Mouse (Mus musculus): ENCODE measurements around the gene Slc24a2. TPM values are rescaled to one million over a fixed set of nuclear protein-coding genes. Genes with fewer than 3 reads are reported as not detected.

The Slc24a2 gene
- total and polyA plus RNA-seq, 2 experiments from 2014 or later = 5.0 to 29.6 TPM

DNA sequence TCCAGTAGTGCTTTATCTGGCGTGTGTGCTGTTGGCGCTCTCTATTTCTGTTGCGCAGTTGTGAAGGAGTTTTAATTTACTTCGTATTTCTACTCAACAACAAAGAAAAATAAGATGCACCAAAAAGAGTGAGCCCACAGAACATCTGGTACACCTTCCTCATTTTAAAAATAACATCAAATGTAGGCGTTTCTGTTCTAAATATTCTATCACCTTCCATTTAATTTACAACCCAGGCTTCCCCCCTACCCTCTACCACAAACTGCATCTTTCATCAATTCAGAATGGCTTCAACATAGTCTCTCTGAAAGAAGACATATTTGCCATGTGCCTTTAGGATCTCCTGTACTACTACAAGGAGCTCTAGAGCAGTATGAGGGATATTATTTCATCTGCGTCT is 66.3 kb downstream of the Slc24a2 start:
- Histone ChIP-seq H3K9me3 (ENCODE audit: low read length) (no peaks in the 10 kb centered on the region), H3K4me3 (ENCODE audit: low read length) (no peak overlapping the region), H3K36me3 (ENCODE audit: insufficient read depth, low read length) (no peaks in the 10 kb centered on the region), H3K27me3 (ENCODE audit: insufficient read depth, low read length) (no peaks in the 10 kb centered on the region), H3K9ac (replicated peaks; ENCODE audit: low read length) (no peak overlapping the region), H3K27ac (no peak overlapping the region), H3K4me1 (ENCODE audit: insufficient read depth, low read length) (no peaks in the 10 kb centered on the region), H3K4me2 (ENCODE audit: low read depth, low read length) (no peak overlapping the region)
- TF ChIP-seq CTCF (IDR thresholded peaks at IDR 0.05; ENCODE audit: low read depth) = no peak
- ATAC-seq = no peak
- 86% methylated on average over 6 of the region's 6 CpGs for WGBS
- no peak for DNase-seq (ENCODE audit: low spot score)

DNA sequence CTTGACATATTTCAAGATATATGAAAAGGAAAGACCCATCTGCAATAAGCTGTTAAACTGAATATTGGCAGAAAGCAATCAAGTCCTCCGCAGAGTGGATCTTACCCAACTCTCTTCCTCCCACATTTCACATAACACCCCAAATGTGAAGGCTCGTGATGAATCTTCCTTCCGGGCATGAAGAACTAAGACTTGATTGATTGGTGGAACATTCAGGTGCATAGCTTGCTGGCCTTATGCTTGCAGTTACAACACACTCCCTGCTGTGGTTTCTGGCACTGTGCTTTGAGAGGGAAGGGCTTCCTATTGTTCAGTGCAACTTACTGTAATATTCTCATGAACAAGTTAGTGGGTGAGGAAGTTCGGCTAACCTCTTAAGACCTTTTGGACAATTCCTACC is 72.2 kb downstream of the Slc24a2 start:
- Histone ChIP-seq H3K9ac (replicated peaks; ENCODE audit: low read length) (no peak overlapping the region), H3K4me2 (ENCODE audit: low read depth, low read length) (no peak overlapping the region), H3K36me3 (ENCODE audit: insufficient read depth, low read length) (no peaks in the 10 kb centered on the region), H3K4me3 (ENCODE audit: low read length) (no peak overlapping the region), H3K27ac (no peak overlapping the region), H3K9me3 (ENCODE audit: low read length) (no peaks in the 10 kb centered on the region), H3K27me3 (ENCODE audit: insufficient read depth, low read length) (no peaks in the 10 kb centered on the region), H3K4me1 (ENCODE audit: insufficient read depth, low read length) (no peaks in the 10 kb centered on the region)
- no peak for DNase-seq (ENCODE audit: low spot score)
- ATAC-seq = no peak
- 69% methylated on average over 4 of the region's 4 CpGs for WGBS
- no peak for TF ChIP-seq CTCF (IDR thresholded peaks at IDR 0.05; ENCODE audit: low read depth)

DNA sequence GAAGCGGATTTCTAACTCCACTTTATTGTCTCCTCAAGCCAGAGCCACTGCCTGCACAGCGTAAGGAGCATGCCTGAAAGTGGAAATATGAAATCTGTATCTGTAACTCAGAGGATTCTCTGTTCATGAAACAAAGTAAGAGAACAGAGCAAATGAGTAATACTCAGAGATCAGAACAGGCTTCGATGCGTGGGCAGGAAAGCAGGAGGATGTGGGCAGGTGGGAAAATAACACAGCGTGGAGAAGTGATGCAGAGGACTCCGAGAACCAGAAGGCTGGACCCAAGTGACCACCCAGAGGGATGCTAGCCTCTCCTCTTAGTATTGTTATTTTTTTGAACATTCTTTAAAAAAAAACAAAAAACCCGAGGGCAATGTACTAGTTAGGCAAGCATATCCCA is 78.3 kb downstream of the Slc24a2 start:
- Histone ChIP-seq H3K9me3 (ENCODE audit: low read length) (no peaks in the 10 kb centered on the region), H3K27me3 (ENCODE audit: insufficient read depth, low read length) (no peaks in the 10 kb centered on the region), H3K36me3 (ENCODE audit: insufficient read depth, low read length) (no peaks in the 10 kb centered on the region), H3K27ac (no peak overlapping the region), H3K4me2 (ENCODE audit: low read depth, low read length) (no peak overlapping the region), H3K4me1 (ENCODE audit: insufficient read depth, low read length) (no peaks in the 10 kb centered on the region), H3K9ac (replicated peaks; ENCODE audit: low read length) (no peak overlapping the region), H3K4me3 (ENCODE audit: low read length) (no peak overlapping the region)
- ATAC-seq (no peak), DNase-seq (ENCODE audit: low spot score) (no peak)
- 79% methylated on average over 7 of the region's 7 CpGs for WGBS
- no peak for TF ChIP-seq CTCF (IDR thresholded peaks at IDR 0.05; ENCODE audit: low read depth)

DNA sequence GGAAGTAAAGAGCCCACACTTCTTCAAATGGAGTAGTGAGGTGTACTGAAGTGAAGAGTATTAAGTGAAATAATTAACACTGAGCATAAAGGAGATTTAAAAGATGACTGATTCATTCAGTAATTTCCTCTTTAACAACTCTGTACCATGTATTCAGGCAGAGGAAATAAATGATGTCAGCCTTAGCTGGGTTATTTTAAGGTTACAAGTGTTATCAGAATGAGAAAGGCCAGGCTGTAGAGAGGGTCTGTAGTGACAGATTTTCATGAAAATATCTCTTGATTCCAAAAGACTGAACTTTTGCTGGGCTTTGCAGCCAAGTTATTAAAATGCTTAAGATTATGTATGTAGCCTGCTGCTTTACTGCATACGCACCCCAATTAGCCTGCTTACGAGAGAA is 80.7 kb downstream of the Slc24a2 start:
- H3K4me3 ChIP-seq (ENCODE audit: low read length) = no peak overlapping the region
- WGBS = 84% methylated on average over 2 of the region's 2 CpGs

DNA sequence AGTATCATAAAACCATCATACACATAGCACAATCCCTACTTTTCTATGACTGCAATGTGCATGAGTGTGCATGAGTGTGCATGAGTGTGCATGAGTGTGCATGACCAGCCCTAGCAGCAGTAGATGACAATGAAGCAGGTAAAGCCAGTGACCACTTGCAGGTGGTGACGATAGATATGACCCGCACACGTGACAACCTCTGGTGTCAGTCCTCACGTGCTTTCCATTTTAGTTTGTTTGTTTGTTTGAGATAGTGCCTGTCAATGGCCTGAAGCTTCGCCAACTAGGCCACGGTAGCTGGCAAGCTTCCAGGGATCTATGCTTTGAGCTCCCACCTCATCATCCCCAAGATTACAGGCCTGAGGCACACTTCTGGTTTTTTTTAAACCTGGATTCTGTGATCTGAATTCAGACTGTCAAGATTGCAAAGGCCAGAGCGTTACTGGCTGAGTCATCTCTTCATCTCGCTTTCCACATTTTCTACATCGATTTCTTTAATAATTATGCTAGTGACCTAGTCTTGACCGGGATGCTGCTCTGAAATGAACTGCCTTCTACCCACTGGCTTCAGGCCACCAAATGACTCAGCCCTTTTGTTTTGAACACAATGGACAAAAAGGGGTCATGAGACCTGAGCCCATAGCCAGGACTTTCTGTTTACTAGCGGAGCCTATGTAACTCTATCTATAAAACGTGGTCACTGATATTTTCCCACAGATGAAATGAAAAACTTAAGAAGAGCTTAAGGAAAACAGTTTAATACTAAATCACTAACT is 88.5 kb downstream of the Slc24a2 start:
- DNase-seq (ENCODE audit: low spot score) (peak; percentile 16), ATAC-seq (0 out of 2 replicates have a peak, but pooled peaks have one; percentile 29)
- H3K36me3 ChIP-seq (ENCODE audit: insufficient read depth, low read length) = no peaks in the 10 kb centered on the region
- 0 out of 2 replicates have a peak, but pooled peaks cover 5% of the 10 kb centered on the region for H3K4me1 ChIP-seq (ENCODE audit: insufficient read depth, low read length)
- H3K9ac ChIP-seq (replicated peaks; ENCODE audit: low read length) = no peak overlapping the region
- 50% methylated on average over 12 of the region's 12 CpGs for WGBS
- H3K9me3 ChIP-seq (ENCODE audit: low read length) = no peaks in the 10 kb centered on the region
- H3K27ac ChIP-seq = no peak overlapping the region
- H3K27me3 ChIP-seq (ENCODE audit: insufficient read depth, low read length) = no peaks in the 10 kb centered on the region
- H3K4me2 ChIP-seq (ENCODE audit: low read depth, low read length) = no peak overlapping the region
- no peak for TF ChIP-seq CTCF (IDR thresholded peaks at IDR 0.05; ENCODE audit: low read depth)
- no peak overlapping the region for H3K4me3 ChIP-seq (ENCODE audit: low read length)

More for the DNA sequence above, 80.7 kb downstream of the Slc24a2 start:
- DNase-seq (ENCODE audit: low spot score) = no peak
- H3K27me3 ChIP-seq (ENCODE audit: insufficient read depth, low read length) = no peaks in the 10 kb centered on the region
- H3K36me3 ChIP-seq (ENCODE audit: insufficient read depth, low read length) = no peaks in the 10 kb centered on the region
- ATAC-seq = no peak
- H3K4me2 ChIP-seq (ENCODE audit: low read depth, low read length) = no peak overlapping the region
- no peak for TF ChIP-seq CTCF (IDR thresholded peaks at IDR 0.05; ENCODE audit: low read depth)
- H3K4me1 ChIP-seq (ENCODE audit: insufficient read depth, low read length) = no peaks in the 10 kb centered on the region
- H3K9me3 ChIP-seq (ENCODE audit: low read length) = no peaks in the 10 kb centered on the region
- no peak overlapping the region for H3K9ac ChIP-seq (replicated peaks; ENCODE audit: low read length)
- H3K27ac ChIP-seq = no peak overlapping the region

DNA sequence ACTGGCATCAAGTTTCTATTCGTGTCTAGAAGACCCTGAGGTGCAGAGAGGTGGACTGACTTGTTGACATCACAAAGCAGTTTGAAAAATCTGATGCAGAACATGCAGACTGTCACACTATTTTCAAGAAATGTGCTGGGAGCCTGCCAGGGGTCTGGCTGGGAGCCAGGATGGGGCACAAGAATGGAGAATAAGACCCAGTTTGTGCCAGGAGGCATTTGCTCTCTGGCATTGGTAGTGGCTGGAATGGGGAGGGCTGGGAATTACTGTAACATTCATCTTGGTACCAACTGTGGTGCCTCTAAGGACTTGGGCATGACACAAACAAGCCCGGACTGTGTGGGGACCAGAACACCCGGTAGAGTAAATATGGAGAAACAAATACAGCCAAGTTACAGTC is 89.4 kb downstream of the Slc24a2 start:
- WGBS = 34% methylated on average over 3 of the region's 3 CpGs
- no peak overlapping the region for H3K4me3 ChIP-seq (ENCODE audit: low read length)
- no peaks in the 10 kb centered on the region for H3K27me3 ChIP-seq (ENCODE audit: insufficient read depth, low read length)
- ATAC-seq = peak; percentile 43; the same call in 1 of the 2 replicates
- no peak overlapping the region for H3K4me2 ChIP-seq (ENCODE audit: low read depth, low read length)
- H3K27ac ChIP-seq = no peak overlapping the region
- H3K9ac ChIP-seq (replicated peaks; ENCODE audit: low read length) = no peak overlapping the region
- H3K4me1 ChIP-seq (ENCODE audit: insufficient read depth, low read length) = 0 out of 2 replicates have a peak, but pooled peaks cover 5% of the 10 kb centered on the region
- H3K36me3 ChIP-seq (ENCODE audit: insufficient read depth, low read length) = no peaks in the 10 kb centered on the region
- peak; percentile 23 for TF ChIP-seq CTCF (IDR thresholded peaks at IDR 0.05; ENCODE audit: low read depth)
- DNase-seq (ENCODE audit: low spot score) = peak; percentile 64
- no peaks in the 10 kb centered on the region for H3K9me3 ChIP-seq (ENCODE audit: low read length)

DNA sequence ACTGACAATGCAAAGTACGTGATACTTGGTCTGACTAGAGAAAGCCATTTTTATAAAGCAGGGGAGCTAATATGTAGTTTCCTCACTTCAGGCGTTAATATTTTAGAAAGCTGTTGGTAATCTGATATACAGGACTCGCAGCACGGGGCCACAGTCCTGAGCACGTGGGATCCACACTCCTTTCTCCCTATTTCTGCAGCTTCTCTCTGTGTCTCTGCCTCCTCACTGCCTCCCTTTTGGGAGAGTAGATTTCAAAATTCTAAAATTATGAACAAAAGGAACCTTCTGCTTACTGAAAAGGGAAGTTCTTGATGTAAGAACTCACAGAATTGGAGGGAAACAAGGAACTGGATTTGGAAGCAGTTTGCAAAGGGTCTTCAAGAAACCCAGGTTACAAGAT is 97.8 kb downstream of the Slc24a2 start:
- TF ChIP-seq CTCF (IDR thresholded peaks at IDR 0.05; ENCODE audit: low read depth) = no peak
- H3K9me3 ChIP-seq (ENCODE audit: low read length) = no peaks in the 10 kb centered on the region
- no peak for ATAC-seq
- no peak overlapping the region for H3K9ac ChIP-seq (replicated peaks; ENCODE audit: low read length)
- WGBS = 85% methylated on average over 5 of the region's 5 CpGs
- H3K4me3 ChIP-seq (ENCODE audit: low read length) = no peak overlapping the region
- no peaks in the 10 kb centered on the region for H3K4me1 ChIP-seq (ENCODE audit: insufficient read depth, low read length)
- no peak for DNase-seq (ENCODE audit: low spot score)
- H3K27me3 ChIP-seq (ENCODE audit: insufficient read depth, low read length) = no peaks in the 10 kb centered on the region
- no peak overlapping the region for H3K27ac ChIP-seq
- H3K4me2 ChIP-seq (ENCODE audit: low read depth, low read length) = no peak overlapping the region
- H3K36me3 ChIP-seq (ENCODE audit: insufficient read depth, low read length) = no peaks in the 10 kb centered on the region

Data from hindbrain, postnatal 0 days (tissue).